Mouse (Mus musculus) thymus, adult 2 months (tissue): ENCODE results near the gene Arhgdia. TPM values are rescaled to one million over a fixed set of nuclear protein-coding genes. Genes with fewer than 3 reads are reported as not detected.

ENCODE experiments used
- DNase-seq: peaks from one replicate; pipeline ENCODE4 v3.0.0; 2021
- H3K27ac ChIP-seq: fragments of 200-500 bp; 2 replicates; pipeline ENCODE4 v1.5.1; 2012; ENCODE audit warnings: low read length, control low read depth; ENCODE audit not compliant: control insufficient read depth, insufficient read depth
- H3K27me3 ChIP-seq: fragments of 200-500 bp; 2 replicates; pipeline ENCODE4 v1.6.1; 2012; ENCODE audit warnings: mild to moderate bottlenecking, low read length, moderate library complexity, mixed read lengths; ENCODE audit not compliant: control insufficient read depth, insufficient read depth
- H3K36me3 ChIP-seq: fragments of 200-500 bp; 2 replicates; pipeline ENCODE4 v1.6.1; 2012; ENCODE audit warnings: mild to moderate bottlenecking, low read length, moderate library complexity; ENCODE audit not compliant: control insufficient read depth, insufficient read depth
- H3K4me1 ChIP-seq: fragments of 200-500 bp; replicated peaks from 2 replicates; pipeline ENCODE4 v1.6.1; 2012; ENCODE audit warnings: low read length; ENCODE audit not compliant: control insufficient read depth, insufficient read depth
- H3K4me3 ChIP-seq: fragments of 200-500 bp; 2 replicates; pipeline ENCODE4 v1.5.1; 2012; ENCODE audit warnings: mild to moderate bottlenecking, low read length, control low read depth, moderate library complexity; ENCODE audit not compliant: control insufficient read depth, insufficient read depth
- CTCF ChIP-seq: fragments of 200-500 bp; IDR thresholded peaks from 2 replicates; pipeline ENCODE4 v1.5.1; 2012; ENCODE audit warnings: mild to moderate bottlenecking, control low read depth, low read length, moderate library complexity, borderline replicate concordance; ENCODE audit not compliant: control insufficient read depth, poor library complexity, insufficient read depth; ENCODE audit errors: extremely low read depth
- POLR2A ChIP-seq: fragments of 200-500 bp; IDR thresholded peaks from 2 replicates; pipeline ENCODE4 v1.6.1; 2012; ENCODE audit warnings: mild to moderate bottlenecking, low read length, control low read depth, moderate library complexity; ENCODE audit not compliant: control insufficient read depth, poor library complexity, insufficient read depth; ENCODE audit errors: extremely low read depth
- WGBS: fragments of 180-500 bp; shearing (Covaris S2); methylation state at CpG from one replicate; pipeline ENCODE4 v1.1.7; 2018; 5-methylcytosine and 5-hydroxymethylcytosine counted together
- polyA plus RNA-seq: library from polyadenylated mRNA; depleted of rRNA; stranded (reverse); fragments of >200 nt; gene quantifications from 2 replicates; pipeline ENCODE4 v1.2.3, GENCODE M21; 2012

Gene Arhgdia
- polyA plus RNA-seq, 1 experiment: 1,184 TPM

DNA sequence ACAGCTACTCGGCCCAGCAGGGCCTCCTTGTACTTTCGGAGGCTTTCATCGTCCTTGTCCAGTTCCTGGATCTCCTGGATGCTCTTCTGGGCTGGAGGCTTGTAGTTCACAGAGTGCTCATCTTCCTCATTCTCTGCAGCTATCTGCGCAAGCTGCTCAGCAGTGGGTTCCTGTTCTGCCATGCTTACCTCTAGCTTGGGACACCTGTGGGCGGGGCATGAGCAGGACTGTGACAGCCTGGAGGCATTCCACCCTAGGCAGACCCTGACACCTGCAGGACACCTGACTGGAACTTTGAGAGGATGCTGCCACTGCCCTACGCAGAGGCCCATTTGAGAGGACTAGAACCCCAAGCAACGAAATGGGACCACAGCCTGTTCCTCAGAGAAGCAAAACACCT lies 1.2 kb downstream of the Arhgdia start:
- Histone ChIP-seq H3K27me3 (no peaks in the 10 kb centered on the region), H3K4me3 (peak overlapping the region; percentile 97), H3K4me1 (peaks cover 23% of the 10 kb centered on the region), H3K27ac (peak overlapping the region; percentile 51), H3K36me3 (peaks cover 19% of the 10 kb centered on the region)
- 49% methylated on average over 7 of the region's 7 CpGs for WGBS
- TF ChIP-seq CTCF (no peak), POLR2A (no peak)
- DNase-seq: peak; percentile 26

GRCm38 (mm10) chr11:120579316-120580107 lies 1.9 kb downstream of the Arhgdia start:
- peak; percentile 84 for DNase-seq
- WGBS: 69% methylated on average over 15 of the region's 15 CpGs
- peaks cover 23% of the 10 kb centered on the region for H3K4me1 ChIP-seq
- TF ChIP-seq POLR2A: no peak
- TF ChIP-seq CTCF: peak; percentile 77; the same call in 1 of the 2 replicates
- peak overlapping the region; percentile 97 for H3K4me3 ChIP-seq
- H3K36me3 ChIP-seq: peaks cover 19% of the 10 kb centered on the region
- no peaks in the 10 kb centered on the region for H3K27me3 ChIP-seq
- H3K27ac ChIP-seq: no peak overlapping the region

DNA sequence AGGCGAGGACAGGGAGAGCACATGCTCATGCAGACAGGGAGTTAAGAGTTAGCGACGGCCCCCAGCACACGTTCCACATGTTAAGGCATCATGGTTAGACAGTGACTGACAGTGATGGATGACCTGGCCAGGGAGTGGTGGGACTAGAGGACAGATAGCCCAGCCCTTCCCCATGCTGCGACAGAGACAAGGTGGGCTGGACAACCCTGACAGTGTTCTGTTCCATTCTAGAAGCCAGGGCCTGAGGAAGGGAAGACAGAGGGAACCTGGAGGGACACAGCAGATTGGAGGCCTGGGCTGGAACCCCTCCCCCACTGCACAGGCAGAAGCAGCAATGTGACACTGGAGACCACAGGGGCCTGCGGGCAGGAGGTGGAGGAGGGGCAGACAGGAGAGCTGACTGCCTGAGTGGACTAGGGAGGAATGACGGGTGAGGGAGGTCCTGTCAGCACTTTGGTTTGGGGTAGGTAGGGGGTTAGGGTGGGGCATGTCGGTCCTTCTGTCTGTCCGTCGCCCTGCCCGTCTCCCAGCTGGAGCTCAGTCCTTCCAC lies 2.7 kb downstream of the Arhgdia start:
- H3K27me3 ChIP-seq: no peaks in the 10 kb centered on the region
- TF ChIP-seq CTCF (no peak), POLR2A (no peak)
- H3K27ac ChIP-seq: no peak overlapping the region
- peaks cover 25% of the 10 kb centered on the region for H3K4me1 ChIP-seq
- no peak overlapping the region for H3K4me3 ChIP-seq
- DNase-seq: peak; percentile 15
- H3K36me3 ChIP-seq: peaks cover 19% of the 10 kb centered on the region
- WGBS: 95% methylated on average over 11 of the region's 11 CpGs

- peaks cover 19% of the 10 kb centered on the region for H3K36me3 ChIP-seq
- no peak for DNase-seq
- TF ChIP-seq CTCF: no peak
- no peak for TF ChIP-seq POLR2A
- H3K27ac ChIP-seq: no peak overlapping the region
- H3K4me3 ChIP-seq: no peak overlapping the region
- no peaks in the 10 kb centered on the region for H3K27me3 ChIP-seq
- WGBS: 87% methylated on average over 10 of the region's 10 CpGs
- H3K4me1 ChIP-seq: peaks cover 26% of the 10 kb centered on the region
Measured at GRCm38 (mm10) chr11:120578024-120578693, 3.3 kb downstream of the Arhgdia start.

GRCm38 (mm10) chr11:120577211-120578023 lies 4.0 kb downstream of the Arhgdia start:
- peaks cover 19% of the 10 kb centered on the region for H3K36me3 ChIP-seq
- WGBS: 72% methylated on average over 7 of the region's 7 CpGs
- DNase-seq: no peak
- H3K4me1 ChIP-seq: peaks cover 24% of the 10 kb centered on the region
- H3K27ac ChIP-seq: no peak overlapping the region
- TF ChIP-seq CTCF: peak; percentile 17; the same call in 1 of the 2 replicates
- TF ChIP-seq POLR2A: no peak
- no peaks in the 10 kb centered on the region for H3K27me3 ChIP-seq
- no peak overlapping the region for H3K4me3 ChIP-seq

DNA sequence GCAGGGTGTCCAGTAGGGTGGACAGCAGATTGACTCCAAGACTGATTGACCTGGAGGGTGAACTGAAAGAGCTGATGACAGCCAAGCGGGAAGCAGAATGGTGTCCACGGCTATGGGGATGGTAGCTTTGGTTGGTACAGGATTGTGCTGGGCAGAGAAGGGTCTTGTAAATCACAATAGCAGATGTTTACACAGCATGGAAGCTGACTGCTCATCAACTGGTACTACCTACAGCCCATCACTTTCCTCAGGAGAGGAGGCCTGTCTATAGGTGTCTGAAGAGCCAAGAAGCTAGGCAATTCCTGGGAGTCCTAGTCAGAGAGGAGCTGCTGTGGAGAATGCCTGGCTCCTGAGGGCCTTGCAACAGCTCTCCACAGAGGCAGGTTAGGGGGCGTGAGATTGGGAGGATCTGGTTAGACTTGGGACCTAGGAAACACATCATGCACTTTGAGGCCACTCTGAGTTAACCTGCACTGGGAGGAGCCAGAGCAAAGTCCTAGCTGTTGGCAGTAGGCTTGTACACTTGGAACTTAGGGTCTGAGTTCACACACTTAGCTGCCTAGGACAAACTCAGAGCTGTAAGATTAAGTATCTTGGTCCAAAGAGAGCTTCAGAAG lies 5.0 kb downstream of the Arhgdia start:
- TF ChIP-seq POLR2A (no peak), CTCF (no peak)
- H3K36me3 ChIP-seq: peaks cover 19% of the 10 kb centered on the region
- H3K27ac ChIP-seq: no peak overlapping the region
- 98% methylated on average over 3 of the region's 3 CpGs for WGBS
- H3K4me1 ChIP-seq: peaks cover 21% of the 10 kb centered on the region
- DNase-seq: no peak
- H3K4me3 ChIP-seq: no peak overlapping the region
- no peaks in the 10 kb centered on the region for H3K27me3 ChIP-seq
